Mouse (Mus musculus) spleen, postnatal 4 days (tissue): ENCODE data around the gene Zfp984.
"Not testable (repeated sequence)": the region's sequence is repeated elsewhere in the genome, so short reads cannot be mapped to it uniquely, and the experiment has no call there.

Experiments used
- DNase-seq, 2 experiments: peaks; one replicate each; pipeline ENCODE4 v3.0.0; 2022; ENCODE audit warnings: low spot score in 2 of 2

Zfp984 gene

GRCm38 (mm10) chr4:147809292-147809965, at the start of gene Zfp984:
Gene Zfp984, minus strand, starts transcription at chr4:147809788.
- DNase-seq: peak; percentile 54 to 73

GRCm38 (mm10) chr4:147850776-147851175, 41.2 kb upstream of the Zfp984 start:
- DNase-seq: no peak

GRCm38 (mm10) chr4:147848584-147848991, 39.0 kb upstream of the Zfp984 start:
- no peak for DNase-seq

- DNase-seq: peak; percentile 34 to 66
Observed at GRCm38 (mm10) chr4:147847614-147848583, 38.3 kb upstream of the Zfp984 start, which contains the start of gene Zfp933. Gene Zfp933, minus strand, starts transcription at chr4:147848366.

GRCm38 (mm10) chr4:147842871-147843270, 33.3 kb upstream of the Zfp984 start:
- no peak for DNase-seq

- DNase-seq: peak; percentile 38 to 76
Observed at GRCm38 (mm10) chr4:147839282-147839681, 29.7 kb upstream of the Zfp984 start.

GRCm38 (mm10) chr4:147824389-147824788, 14.8 kb upstream of the Zfp984 start:
- DNase-seq: no peak

- DNase-seq: not testable (repeated sequence)
Observed at GRCm38 (mm10) chr4:147821414-147821813, 11.8 kb upstream of the Zfp984 start.

GRCm38 (mm10) chr4:147819659-147820058, 10.1 kb upstream of the Zfp984 start:
- not testable (repeated sequence) for DNase-seq

GRCm38 (mm10) chr4:147814592-147815167, 5.1 kb upstream of the Zfp984 start:
- no peak for DNase-seq

GRCm38 (mm10) chr4:147813249-147813765, 3.7 kb upstream of the Zfp984 start:
- no peak for DNase-seq

GRCm38 (mm10) chr4:147809966-147810304, 347 bp upstream of the Zfp984 start:
- DNase-seq: not testable (repeated sequence)

GRCm38 (mm10) chr4:147808483-147808882, 1.1 kb downstream of the Zfp984 start:
- not testable (repeated sequence) for DNase-seq

GRCm38 (mm10) chr4:147795308-147795707, 14.3 kb downstream of the Zfp984 start:
- DNase-seq: not testable (repeated sequence)

- DNase-seq: not testable (repeated sequence)
Observed at GRCm38 (mm10) chr4:147794026-147794665, 15.4 kb downstream of the Zfp984 start.

- DNase-seq: not testable (repeated sequence)
Observed at GRCm38 (mm10) chr4:147793390-147793916, 16.1 kb downstream of the Zfp984 start.

GRCm38 (mm10) chr4:147791729-147792128, 17.9 kb downstream of the Zfp984 start:
- DNase-seq: not testable (repeated sequence)

- not testable (repeated sequence) for DNase-seq
Observed at GRCm38 (mm10) chr4:147746255-147746654, 63.3 kb downstream of the Zfp984 start.

GRCm38 (mm10) chr4:147738636-147739369, 70.8 kb downstream of the Zfp984 start:
- peak in 1 of 2 experiments; percentile 65 for DNase-seq
